ENCODE assay signal across 7 mouse cellular contexts in genomic region chr2:128697566-128697965, GRCm38 (mm10). TPM values are rescaled to one million over a fixed set of nuclear protein-coding genes. Genes with fewer than 3 reads are reported as not detected.
DNase-seq lines count a peak whose midpoint lies in the region; ATAC-seq and TF ChIP-seq lines count a peak whose summit lies in the region.

No protein-coding gene starts in this region.

- H3K27me3 ChIP-seq in lung, embryonic 14.5 days (ENCODE audit: insufficient read depth, low read length): no peaks in the 10 kb centered on the region
- H3K27me3 ChIP-seq in forebrain, postnatal 0 days (ENCODE audit: insufficient read depth, low read length): peaks cover 28% of the 10 kb centered on the region
- H3K27me3 ChIP-seq in limb, embryonic 13.5 days: no peaks in the 10 kb centered on the region
- H3K27me3 ChIP-seq in stomach, embryonic 16.5 days (ENCODE audit: control insufficient read depth, insufficient read depth, low read length): no peaks in the 10 kb centered on the region

- H3K9me3 ChIP-seq in lung, embryonic 14.5 days (ENCODE audit: low read depth, low read length): no peaks in the 10 kb centered on the region
- H3K9me3 ChIP-seq in forebrain, postnatal 0 days (ENCODE audit: low read length): no peaks in the 10 kb centered on the region
- H3K9me3 ChIP-seq in limb, embryonic 13.5 days: no peaks in the 10 kb centered on the region
- no peaks in the 10 kb centered on the region for H3K9me3 ChIP-seq in stomach, embryonic 16.5 days (replicated peaks; ENCODE audit: control insufficient read depth, low read length)

- DNase-seq in lung, embryonic 14.5 days: no peak
- DNase-seq in lung, postnatal 4 days: no peak
- DNase-seq in forebrain, postnatal 0 days: no peak
- no peak for DNase-seq in gastrocnemius, adult 18-20 months (ENCODE audit: low spot score)
- no peak for DNase-seq in gastrocnemius, postnatal 14 days

- H3K9ac ChIP-seq in lung, embryonic 14.5 days: peak overlapping the region; percentile 33; the same call in 1 of the 2 replicates
- peak overlapping the region; percentile 37; the same call in 1 of the 2 replicates for H3K9ac ChIP-seq in forebrain, postnatal 0 days
- H3K9ac ChIP-seq in limb, embryonic 13.5 days: no peak overlapping the region; the same call in 1 of the 2 replicates
- peak overlapping the region; percentile 75; the same call in 1 of the 2 replicates for H3K9ac ChIP-seq in stomach, embryonic 16.5 days (ENCODE audit: low read length)

- no peaks in the 10 kb centered on the region for H3K4me1 ChIP-seq in lung, embryonic 14.5 days (ENCODE audit: insufficient read depth)
- H3K4me1 ChIP-seq in forebrain, postnatal 0 days (ENCODE audit: insufficient read depth): no peaks in the 10 kb centered on the region; the same call in 1 of the 2 replicates
- H3K4me1 ChIP-seq in limb, embryonic 13.5 days: peaks cover 16% of the 10 kb centered on the region
- no peaks in the 10 kb centered on the region for H3K4me1 ChIP-seq in stomach, embryonic 16.5 days (ENCODE audit: control insufficient read depth, insufficient read depth, low read length)

- ATAC-seq in lung, embryonic 14.5 days (ENCODE audit: insufficient read depth): no peak
- ATAC-seq in forebrain, postnatal 0 days: no peak
- ATAC-seq in limb, embryonic 13.5 days (ENCODE audit: low FRiP score, low read depth): no peak
- no peak for ATAC-seq in stomach, embryonic 16.5 days (ENCODE audit: insufficient read depth, low FRiP score)

- no peak for TF ChIP-seq CTCF in lung, embryonic 14.5 days (IDR thresholded peaks at IDR 0.05; ENCODE audit: low read depth)
- TF ChIP-seq CTCF in forebrain, postnatal 0 days (IDR thresholded peaks at IDR 0.05; ENCODE audit: low read depth): no peak

- intact Hi-C loops in gastrocnemius, postnatal 14 days (cut with DNase I; ENCODE audit: low total_unique reads): loop anchor here (5.0 to 10.0 kb wide), 2 partner anchors 57 to 120 kb away; partner anchors contain the start of gene Tmem87b

- H3K36me3 ChIP-seq in lung, embryonic 14.5 days (ENCODE audit: insufficient read depth): no peaks in the 10 kb centered on the region
- H3K36me3 ChIP-seq in forebrain, postnatal 0 days (ENCODE audit: insufficient read depth): no peaks in the 10 kb centered on the region
- peaks cover 3% of the 10 kb centered on the region; the same call in 1 of the 2 replicates for H3K36me3 ChIP-seq in limb, embryonic 13.5 days
- H3K36me3 ChIP-seq in stomach, embryonic 16.5 days (ENCODE audit: control insufficient read depth, insufficient read depth, low read length): no peaks in the 10 kb centered on the region

- H3K4me2 ChIP-seq in lung, embryonic 14.5 days: peak overlapping the region; percentile 91
- peak overlapping the region; percentile 86 for H3K4me2 ChIP-seq in forebrain, postnatal 0 days (ENCODE audit: low read depth)
- H3K4me2 ChIP-seq in limb, embryonic 13.5 days (replicated peaks): peak overlapping the region; percentile 64
- H3K4me2 ChIP-seq in stomach, embryonic 16.5 days (ENCODE audit: low read depth, low read length): peak overlapping the region; percentile 70; the same call in 1 of the 2 replicates

- H3K27ac ChIP-seq in lung, embryonic 14.5 days (ENCODE audit: low read depth): no peak overlapping the region
- no peak overlapping the region for H3K27ac ChIP-seq in forebrain, postnatal 0 days (ENCODE audit: low read depth, low read length)
- peak overlapping the region; percentile 97 for H3K27ac ChIP-seq in limb, embryonic 13.5 days
- H3K27ac ChIP-seq in stomach, embryonic 16.5 days (ENCODE audit: low read length): peak overlapping the region; percentile 95; the same call in 1 of the 2 replicates

- WGBS in lung, embryonic 14.5 days: 45% methylated on average over 5 of the region's 5 CpGs
- 57% methylated on average over 5 of the region's 5 CpGs for WGBS in forebrain, postnatal 0 days
- 53% methylated on average over 5 of the region's 5 CpGs for WGBS in limb, embryonic 13.5 days
- 48% methylated on average over 5 of the region's 5 CpGs for WGBS in stomach, embryonic 16.5 days

- peak overlapping the region; percentile 68; the same call in 1 of the 2 replicates for H3K4me3 ChIP-seq in lung, embryonic 14.5 days (ENCODE audit: low read depth, low read length)
- H3K4me3 ChIP-seq in forebrain, postnatal 0 days (ENCODE audit: low read depth, low read length): 0 out of 2 replicates have a peak overlapping the region, but pooled peaks have one; percentile 43
- peak overlapping the region; percentile 79; the same call in 1 of the 2 replicates for H3K4me3 ChIP-seq in limb, embryonic 13.5 days
- peak overlapping the region; percentile 58 for H3K4me3 ChIP-seq in stomach, embryonic 16.5 days (replicated peaks; ENCODE audit: low read length)

RNA-seq across cellular contexts. Expression of gene Mertk, which starts 1.2 kb away (rescaled TPM):
- polyA plus RNA-seq in lung, embryonic 14.5 days (2014; fragmentation: Nextera tagmentation; extraction: Ambion mirVana): 4.5 TPM in 2 replicates
- 4.0 and 6.1 TPM in 2 replicates for total RNA-seq in forebrain, postnatal 0 days (2014; rRNA removed)
- polyA plus RNA-seq in forebrain, postnatal 0 days (2015; fragmentation: Nextera tagmentation; extraction: Ambion mirVana): 0.78 and 1.7 TPM in 2 replicates
- 13.1 and 15.6 TPM in 2 replicates for polyA plus RNA-seq in limb, embryonic 13.5 days (2015; fragmentation: Nextera tagmentation; extraction: Ambion mirVana)
- polyA plus RNA-seq in stomach, embryonic 16.5 days (2015; fragmentation: Nextera tagmentation; extraction: Ambion mirVana): 6.4 and 6.7 TPM in 2 replicates
- 1 to 10 TPM; 2.2 to 2.8 TPM for total RNA-seq in gastrocnemius, adult 18-20 months (2021)
- 1 to 10 TPM; 3.6 to 5.0 TPM for total RNA-seq in gastrocnemius, postnatal 14 days (2021)

RNA-seq across cellular contexts. Expression of gene Anapc1, which starts 10.4 kb away (rescaled TPM):
- polyA plus RNA-seq in lung, embryonic 14.5 days (2014; fragmentation: Nextera tagmentation; extraction: Ambion mirVana): 91.2 and 92.7 TPM in 2 replicates
- total RNA-seq in forebrain, postnatal 0 days (2014; rRNA removed): 67.6 and 78.5 TPM in 2 replicates
- 17.7 and 25.2 TPM in 2 replicates for polyA plus RNA-seq in forebrain, postnatal 0 days (2015; fragmentation: Nextera tagmentation; extraction: Ambion mirVana)
- polyA plus RNA-seq in limb, embryonic 13.5 days (2015; fragmentation: Nextera tagmentation; extraction: Ambion mirVana): 60.8 and 73.0 TPM in 2 replicates
- polyA plus RNA-seq in stomach, embryonic 16.5 days (2015; fragmentation: Nextera tagmentation; extraction: Ambion mirVana): 61.3 and 61.6 TPM in 2 replicates
- total RNA-seq in gastrocnemius, adult 18-20 months (2021): 10 to 100 TPM; 30.0 to 31.1 TPM
- total RNA-seq in gastrocnemius, postnatal 14 days (2021): 10 to 100 TPM; 32.2 to 32.7 TPM

Comparison
In these comparisons a context has a peak if more than half of its experiments do, and no peak if none do; other contexts are left out.
1. H3K27ac ChIP-seq: peak in limb, embryonic 13.5 days (single experiment) and stomach, embryonic 16.5 days (single experiment); none in lung, embryonic 14.5 days (single experiment) and forebrain, postnatal 0 days (single experiment).
2. Peak in every context shown above with its lines, with median percentiles within 50 percentile points of each other: H3K4me2 ChIP-seq and H3K4me3 ChIP-seq.